Mouse (Mus musculus) liver, embryonic 15.5 days (tissue): ENCODE measurements at regions not wholly inside any gene's neighbourhood (a gene's known extent, or its start where the extent isn't known, plus 50 kb on each side); places are given as distances from the start of the nearest gene placed in this dataset.
A peak's percentile ranks its signal among the peaks of the same experiment; 100 is the strongest.

Experiments used
- ATAC-seq: fragments of 200-750 bp; cut with Nextera tagmentation; 2 replicates; pipeline ENCODE4 v1.8.0; 2017; ENCODE audit warnings: moderate number of reproducible peaks, mild to moderate bottlenecking, moderate library complexity; ENCODE audit not compliant: insufficient read depth
- H3K27ac ChIP-seq: fragments of 300-500 bp; sonication (generic); replicated peaks from 2 replicates; pipeline ENCODE4 v1.5.1; 2015; ENCODE audit warnings: mild to moderate bottlenecking, inconsistent platforms
- H3K27me3 ChIP-seq: fragments of 300-500 bp; sonication (generic); 2 replicates; pipeline ENCODE4 v1.6.1; 2015; ENCODE audit warnings: mild to moderate bottlenecking, inconsistent platforms
- H3K36me3 ChIP-seq: fragments of 300-500 bp; sonication (generic); replicated peaks from 2 replicates; pipeline ENCODE4 v1.6.1; 2015; ENCODE audit warnings: moderate library complexity, mild to moderate bottlenecking, inconsistent platforms
- H3K4me1 ChIP-seq: fragments of 300-500 bp; sonication (generic); replicated peaks from 2 replicates; pipeline ENCODE4 v1.6.1; 2015; ENCODE audit warnings: inconsistent platforms
- H3K4me2 ChIP-seq: fragments of 300-500 bp; sonication (generic); 2 replicates; pipeline ENCODE4 v1.6.1; 2015; ENCODE audit warnings: moderate library complexity, mild to moderate bottlenecking, inconsistent platforms
- H3K4me3 ChIP-seq: fragments of 300-500 bp; sonication (generic); replicated peaks from 2 replicates; pipeline ENCODE4 v1.5.1; 2015; ENCODE audit warnings: mild to moderate bottlenecking, inconsistent platforms
- H3K9ac ChIP-seq: fragments of 300-500 bp; sonication (generic); 2 replicates; pipeline ENCODE4 v1.6.1; 2015; ENCODE audit warnings: moderate library complexity, mild to moderate bottlenecking, inconsistent platforms
- H3K9me3 ChIP-seq: fragments of 300-500 bp; sonication (generic); replicated peaks from 2 replicates; pipeline ENCODE4 v1.6.1; 2016; ENCODE audit warnings: inconsistent platforms
- WGBS: fragments of 180-500 bp; shearing (Covaris S2); methylation state at CpG from one replicate; pipeline ENCODE4 v1.1.7; 2015; ENCODE audit warnings: mixed read lengths; ENCODE audit not compliant: insufficient replicate concordance; 5-methylcytosine and 5-hydroxymethylcytosine counted together
- microRNA counts: library from miRNA; unstranded; fragments of <30 nt; microRNA quantifications from one replicate; lab custom pipeline; 2016
- microRNA-seq: library from miRNA; unstranded; fragments of <30 nt; microRNA quantifications from one replicate; pipeline ENCODE4, GENCODE M21; 2016

- H3K4me3 ChIP-seq = no peak overlapping the region
- 0 out of 2 replicates have a peak, but pooled peaks cover under 1% of the 10 kb centered on the region for H3K36me3 ChIP-seq
- no peak overlapping the region for H3K4me2 ChIP-seq
- no peaks in the 10 kb centered on the region for H3K4me1 ChIP-seq
- no peaks in the 10 kb centered on the region for H3K27me3 ChIP-seq
- no peaks in the 10 kb centered on the region for H3K9me3 ChIP-seq
- H3K9ac ChIP-seq = no peak overlapping the region
- no peak overlapping the region for H3K27ac ChIP-seq
- ATAC-seq = no peak
Measured at GRCm38 (mm10) chr15:68335837-68336236, 1835.1 kb upstream of the Lrrc6 start.

- H3K4me3 ChIP-seq = no peak overlapping the region
- WGBS = 46% methylated on average over 1 of the region's 1 CpGs
Measured at GRCm38 (mm10) chr15:68316116-68316515, 1815.4 kb upstream of the Lrrc6 start.

More at GRCm38 (mm10) chr15:68316116-68316515, 1815.4 kb upstream of the Lrrc6 start:
- no peak overlapping the region for H3K9ac ChIP-seq
- no peak overlapping the region for H3K4me2 ChIP-seq
- no peak for ATAC-seq
- H3K27me3 ChIP-seq = no peaks in the 10 kb centered on the region
- H3K27ac ChIP-seq = no peak overlapping the region
- H3K9me3 ChIP-seq = no peaks in the 10 kb centered on the region
- no peaks in the 10 kb centered on the region for H3K4me1 ChIP-seq
- H3K36me3 ChIP-seq = no peaks in the 10 kb centered on the region

MicroRNA genes in the stretch of these regions (microRNA counts, 519-probe panel; counts per million panel counts)
- microRNA mmu-miR-30b (lab: Ali Mortazavi, UCI) (4,230 counts per million, percentile 86 among the panel's probes with 10 or more counts), microRNA mmu-miR-30d (lab: Ali Mortazavi, UCI) (3,574 counts per million, percentile 71 among the panel's probes with 10 or more counts)

Small RNA genes in the stretch of these regions (microRNA-seq; reads per million reads assigned to microRNA genes)
- gene Mir30b (163 reads per million, percentile 58 among the genes with 10 or more reads in this experiment), gene Mir30d (7,217 reads per million, percentile 91 among the genes with 10 or more reads in this experiment)
